Mouse (Mus musculus) B cell, adult 2 months (primary cell): ENCODE measurements around the gene Uck2.
A peak's percentile ranks its signal among the peaks of the same experiment; 100 is the strongest.

Experiments used
- DNase-seq, 2 experiments: peaks; one replicate each; pipeline ENCODE4 v3.0.0; 2022

The Uck2 gene

GRCm38 (mm10) chr1:167283441-167284257, 1.5 kb downstream of the Uck2 start:
- DNase-seq, result peak; percentile 49 to 56

GRCm38 (mm10) chr1:167282768-167283167, 2.4 kb downstream of the Uck2 start:
- no peak for DNase-seq

- DNase-seq, result no peak
Observed at GRCm38 (mm10) chr1:167282112-167282511, 3.0 kb downstream of the Uck2 start.

- no peak for DNase-seq
Observed at GRCm38 (mm10) chr1:167280061-167280460, 5.1 kb downstream of the Uck2 start.

GRCm38 (mm10) chr1:167279160-167279715, 5.9 kb downstream of the Uck2 start:
- DNase-seq, result no peak

DNA sequence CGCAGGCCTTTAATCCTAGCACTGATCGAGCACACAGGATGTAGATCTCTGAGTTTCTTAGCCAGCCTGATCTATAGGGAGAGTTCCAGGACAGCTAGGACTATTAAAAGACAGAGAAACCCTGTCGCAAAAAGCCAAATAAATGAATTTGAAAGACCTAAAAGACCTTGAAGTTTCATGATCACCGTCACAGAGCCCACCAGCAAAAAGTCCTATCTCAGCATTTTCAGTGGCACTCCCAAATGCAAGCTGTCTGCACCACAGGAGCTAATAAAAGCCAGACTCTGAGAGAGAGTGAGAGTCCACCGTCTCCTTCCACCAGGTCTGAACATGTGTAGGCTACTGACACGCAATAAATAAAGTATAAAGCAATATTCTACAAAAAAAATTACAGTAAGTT, 6.7 kb downstream of the Uck2 start:
- no peak for DNase-seq

DNA sequence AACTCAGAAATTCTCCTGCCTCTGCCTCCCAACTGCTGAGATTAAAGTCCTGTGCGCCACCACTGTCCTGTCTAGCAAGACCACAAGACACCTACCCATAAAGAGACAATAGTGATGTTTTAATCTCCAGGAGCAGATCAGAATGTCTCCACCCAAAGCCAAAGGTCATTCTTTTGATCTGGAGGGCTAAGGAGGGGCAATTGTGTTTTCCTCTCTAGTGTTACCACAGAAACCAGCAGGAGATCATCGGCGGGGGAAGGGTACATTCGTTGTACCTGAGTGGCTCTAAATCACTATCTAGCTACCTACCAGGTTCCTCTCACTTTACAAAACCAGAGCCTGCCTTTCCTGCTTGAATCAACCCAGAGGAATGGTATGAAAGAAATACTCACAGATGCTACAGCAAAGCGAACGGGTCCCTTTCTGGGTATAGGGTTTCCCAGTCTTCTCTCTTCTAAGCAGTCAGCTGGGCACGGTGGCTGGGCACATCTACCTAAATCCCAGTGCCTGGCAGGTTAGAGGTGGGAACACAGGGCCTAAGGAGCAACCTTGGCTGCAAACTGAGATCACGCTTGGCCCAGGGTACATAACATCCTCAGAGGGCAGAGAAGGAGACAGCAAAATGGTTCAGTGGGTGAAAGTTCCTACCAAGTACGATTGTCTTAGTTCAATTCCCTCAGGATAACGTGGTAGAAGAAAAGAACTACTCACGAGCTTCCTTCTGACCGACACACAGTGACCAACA, 10.3 kb downstream of the Uck2 start:
- no peak for DNase-seq

GRCm38 (mm10) chr1:167273380-167274163, 11.5 kb downstream of the Uck2 start:
- no peak for DNase-seq

DNA sequence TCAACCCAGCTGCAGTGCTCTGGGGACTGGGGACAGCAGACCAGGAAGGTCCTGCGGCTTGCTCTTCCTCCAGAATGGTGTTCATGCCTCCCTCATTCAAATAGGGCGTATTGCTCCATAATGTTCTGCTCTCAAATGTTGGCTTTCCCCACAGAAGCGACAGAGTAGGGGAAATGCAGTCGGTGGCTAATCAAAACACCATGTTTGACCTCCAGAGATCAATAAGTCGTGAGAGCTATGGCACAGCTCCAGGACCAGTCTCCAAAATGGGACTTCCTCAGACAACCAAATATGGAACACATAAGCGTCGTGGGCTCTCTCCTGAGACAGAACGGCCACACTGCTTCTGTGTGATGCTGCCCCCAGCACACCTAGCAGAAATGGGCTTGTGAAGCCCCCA, 13.3 kb downstream of the Uck2 start:
- no peak for DNase-seq

GRCm38 (mm10) chr1:167271304-167271703, 13.8 kb downstream of the Uck2 start:
- no peak for DNase-seq

DNA sequence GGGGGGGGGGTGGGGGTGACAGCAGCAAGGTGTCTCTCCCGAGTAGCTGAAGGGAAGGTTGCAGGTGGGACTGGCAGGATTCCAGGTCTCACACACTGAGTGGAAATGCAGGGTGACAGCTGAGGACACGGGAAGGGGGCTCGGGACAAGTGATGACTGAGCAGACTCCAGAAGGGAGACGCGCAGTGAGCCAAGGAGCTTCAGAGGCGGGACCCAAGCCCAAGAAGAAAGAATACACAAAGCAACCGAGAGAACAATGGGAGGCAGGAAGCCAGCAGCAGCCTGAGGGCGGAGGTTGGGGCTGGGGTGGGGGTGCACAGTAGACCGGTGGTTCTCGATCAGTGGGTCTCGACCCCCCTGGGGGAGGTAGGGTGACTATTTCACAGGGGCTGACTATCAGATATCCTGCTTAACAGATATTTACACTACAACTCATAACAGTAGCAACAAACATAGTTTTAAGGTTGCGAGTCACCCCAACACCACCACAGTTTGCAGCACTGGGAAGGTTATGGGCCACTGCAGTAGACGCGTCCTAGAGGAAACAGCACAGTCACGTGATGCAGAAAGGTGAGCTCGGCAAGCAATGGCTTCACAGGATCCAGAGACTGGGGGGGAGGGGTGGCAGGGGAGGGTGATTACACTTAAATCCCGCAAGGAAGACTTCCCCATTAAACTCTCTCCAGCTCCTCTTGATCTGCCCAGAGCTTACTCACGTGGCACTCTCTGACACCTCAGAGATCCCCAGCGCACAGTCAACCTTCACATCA, 14.6 kb downstream of the Uck2 start:
- no peak for DNase-seq

DNA sequence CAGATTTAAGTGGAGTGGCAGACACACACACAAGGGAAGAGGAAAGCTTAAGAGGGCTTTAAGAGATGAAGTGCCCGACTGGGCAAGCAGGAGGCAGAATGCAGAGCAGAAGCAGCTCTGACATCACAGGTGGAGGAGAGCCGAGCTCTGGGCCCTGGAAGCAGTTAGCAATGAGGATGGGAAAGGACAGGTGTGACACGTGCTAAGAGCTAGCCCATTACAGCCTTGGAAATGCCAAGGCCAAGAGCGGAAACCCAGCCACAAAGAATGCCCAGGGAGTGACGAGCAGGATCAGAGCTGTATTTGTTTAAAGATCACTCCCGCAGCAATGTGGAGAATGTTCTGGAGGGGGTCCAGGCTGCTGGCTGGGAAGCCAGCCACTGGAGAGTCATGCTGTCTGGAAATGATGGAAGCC, 15.3 kb downstream of the Uck2 start:
- no peak for DNase-seq

DNA sequence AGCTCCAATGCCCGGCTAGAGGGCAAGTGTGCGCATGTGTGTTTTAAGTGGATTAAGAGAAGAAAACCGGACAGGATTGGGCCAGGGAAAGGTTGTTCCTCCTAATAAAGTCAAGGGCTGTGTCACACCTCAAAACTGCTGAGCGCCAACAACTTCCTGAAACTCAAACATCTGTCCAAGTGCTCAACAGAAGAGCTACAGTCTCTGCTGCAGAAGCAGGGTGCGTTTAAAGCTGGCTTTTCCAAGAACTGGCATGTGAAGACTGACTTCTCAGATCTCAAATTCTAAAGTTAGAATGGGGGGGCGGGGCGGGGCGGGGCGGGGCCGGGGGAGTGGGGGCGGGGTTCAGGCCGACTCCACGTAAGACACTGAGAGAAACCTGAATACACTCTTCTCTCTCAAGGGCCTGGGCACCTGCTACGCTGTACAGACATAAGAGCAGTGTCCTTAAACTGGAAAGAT, 15.7 kb downstream of the Uck2 start:
- DNase-seq, result peak; percentile 27 to 32

DNA sequence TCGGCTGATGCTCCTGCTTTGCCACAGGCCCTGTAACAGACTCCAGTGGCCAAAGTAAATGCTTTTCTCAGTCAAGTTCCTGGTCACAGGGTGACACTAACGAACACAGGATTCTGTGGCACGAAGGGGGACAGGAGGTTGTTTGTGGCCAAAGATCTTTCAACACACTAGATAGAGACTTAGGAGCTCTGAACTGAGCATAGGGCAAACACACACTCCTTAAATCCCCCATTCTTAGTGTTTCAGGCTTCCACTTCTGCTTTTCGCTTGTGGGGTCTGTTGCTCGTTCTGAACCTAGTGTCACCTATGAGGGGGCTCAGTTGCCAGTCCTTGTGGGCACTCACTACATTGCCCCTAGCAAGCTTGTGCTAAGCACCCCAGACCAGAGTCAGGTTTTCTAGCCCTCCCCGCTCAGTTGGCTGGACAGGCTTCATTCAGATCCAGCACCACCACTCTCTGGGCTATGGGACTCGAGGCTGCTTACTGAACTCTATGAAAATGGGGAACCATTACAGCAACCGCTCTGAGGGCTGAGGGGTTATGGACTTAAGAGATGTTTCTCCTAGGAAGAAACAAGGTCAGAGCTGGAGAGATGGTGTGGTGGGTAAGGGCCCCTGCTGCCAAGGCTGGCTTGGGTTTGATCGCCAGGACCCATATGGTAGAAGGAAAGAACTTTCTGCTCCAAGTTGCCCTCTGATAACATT, 16.6 kb downstream of the Uck2 start:
- DNase-seq, result peak; percentile 34 to 35

- no peak for DNase-seq
Observed at GRCm38 (mm10) chr1:167266720-167267119, 18.4 kb downstream of the Uck2 start.

- DNase-seq, result no peak
Observed at GRCm38 (mm10) chr1:167265366-167265765, 19.8 kb downstream of the Uck2 start.

- DNase-seq, result no peak
Observed at GRCm38 (mm10) chr1:167262489-167263041, 22.6 kb downstream of the Uck2 start.

DNA sequence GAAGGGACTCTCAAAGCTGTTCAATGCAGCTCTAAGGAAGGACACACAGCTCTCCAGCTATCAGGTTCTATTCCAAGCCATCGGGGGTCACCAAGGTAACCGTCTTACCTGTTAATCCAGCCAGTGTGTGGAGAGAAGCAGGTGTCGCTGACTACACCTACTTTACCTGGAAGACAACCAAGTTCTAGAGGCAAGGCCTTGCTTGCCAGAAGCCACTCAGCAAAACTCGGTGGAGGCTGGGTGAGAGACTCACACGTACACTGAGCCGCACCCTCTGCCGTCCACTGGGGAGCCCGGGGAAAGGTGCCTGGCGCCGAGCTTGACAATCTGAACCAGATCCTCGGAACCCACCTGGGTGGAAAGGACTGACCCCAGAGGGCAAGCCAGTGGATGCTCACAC, 23.4 kb downstream of the Uck2 start:
- no peak for DNase-seq

GRCm38 (mm10) chr1:167259702-167260101, 25.4 kb downstream of the Uck2 start:
- DNase-seq, result no peak

DNA sequence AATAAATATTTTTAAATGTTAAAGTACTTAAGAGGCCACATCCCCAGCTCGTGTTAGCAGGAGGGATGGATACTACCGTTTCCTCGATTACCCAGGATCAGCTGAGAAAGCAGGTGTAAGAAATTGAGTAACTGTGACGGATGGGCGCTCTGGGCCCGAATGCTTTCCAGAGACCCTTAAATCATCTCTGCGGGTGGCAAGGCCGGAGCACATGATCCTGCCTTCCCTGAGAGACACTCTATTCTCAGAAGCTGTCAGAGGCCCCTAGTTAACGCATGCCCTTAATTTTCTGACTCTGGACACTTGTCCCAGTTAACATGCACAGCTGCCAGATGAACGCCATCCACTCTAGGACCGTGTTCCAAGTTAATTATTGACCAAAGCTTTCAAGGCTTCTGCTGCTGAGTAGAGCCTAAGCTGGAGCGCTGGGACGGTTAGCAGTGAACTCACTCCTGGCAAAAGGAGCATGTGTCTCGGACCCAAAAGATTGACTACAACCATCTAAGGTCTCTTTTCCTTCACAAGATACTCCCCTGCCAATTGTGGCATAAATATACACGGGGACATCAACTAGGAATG, 28.3 kb downstream of the Uck2 start:
- DNase-seq, result no peak

GRCm38 (mm10) chr1:167253579-167253978, 31.5 kb downstream of the Uck2 start:
- no peak for DNase-seq
